Mouse (Mus musculus) G1E (cell line): Measurements from ENCODE around the gene Coq8b. TPM values are rescaled to one million over a fixed set of nuclear protein-coding genes. Genes with fewer than 3 reads are reported as not detected.

Experiments
- ATAC-seq: 2 replicates; pipeline ENCODE4 v1.8.0; 2016; ENCODE audit warnings: mild to moderate bottlenecking; ENCODE audit not compliant: insufficient number of reproducible peaks, poor library complexity, low FRiP score, severe bottlenecking; ENCODE audit errors: extremely low read depth
- DNase-seq: peaks from one replicate; pipeline ENCODE4 v3.0.0; 2012; ENCODE audit warnings: low spot score
- H3K27me3 ChIP-seq: 2 replicates; pipeline ENCODE4 v1.6.1; 2012; ENCODE audit warnings: mild to moderate bottlenecking, low read length, inconsistent platforms; ENCODE audit not compliant: insufficient read depth
- H3K36me3 ChIP-seq: replicated peaks from 2 replicates; pipeline ENCODE3; 2012; ENCODE audit warnings: mild to moderate bottlenecking, inconsistent platforms
- H3K4me1 ChIP-seq: 2 replicates; pipeline ENCODE4 v1.6.1; 2012; ENCODE audit warnings: low read depth, low read length, inconsistent platforms, mixed read lengths; ENCODE audit not compliant: insufficient read depth
- H3K4me3 ChIP-seq: 2 replicates; pipeline ENCODE4 v1.5.1; 2012; ENCODE audit warnings: low read depth, mild to moderate bottlenecking, inconsistent platforms, low read length, moderate library complexity, mixed read lengths
- H3K9me3 ChIP-seq: replicated peaks from 2 replicates; pipeline ENCODE4 v1.6.1; 2012; ENCODE audit warnings: inconsistent platforms
- CTCF ChIP-seq: IDR thresholded peaks from 2 replicates; pipeline ENCODE4 v1.5.1; 2012; ENCODE audit warnings: low read depth, low read length, inconsistent platforms, mixed read lengths
- GATA1 ChIP-seq: IDR thresholded peaks from 2 replicates; pipeline ENCODE4 v1.6.1; 2012; ENCODE audit warnings: borderline replicate concordance, low read length, inconsistent platforms, mixed read lengths
- GATA2 ChIP-seq: IDR thresholded peaks from 2 replicates; pipeline ENCODE4 v1.6.1; 2012; ENCODE audit warnings: low read depth, low read length, inconsistent platforms, borderline replicate concordance
- POLR2AphosphoS5 ChIP-seq: IDR thresholded peaks from 2 replicates; pipeline ENCODE4 v1.6.1; 2012; ENCODE audit warnings: low read depth, low read length, inconsistent platforms; ENCODE audit not compliant: insufficient replicate concordance
- TAL1 ChIP-seq: conservative IDR thresholded peaks from 2 replicates; pipeline ENCODE4 v1.6.1; 2012; ENCODE audit warnings: low read depth, low read length, inconsistent platforms, mixed read lengths
- polyA plus RNA-seq: library from polyadenylated mRNA; stranded (reverse); fragments of >175 nt; gene quantifications from 2 replicates; pipeline ENCODE4 v1.2.3, GENCODE M21; 2012
- total RNA-seq, 2 experiments: library from RNA; stranded (forward) in 1 of 2; stranded (reverse) in 1 of 2; fragments of 200-1000 nt in 1 of 2; fragments of >200 nt in 1 of 2; fragmentation: Nextera tagmentation in 1 of 2; gene quantifications; 2 replicates each; pipeline ENCODE4 v1.2.3; 2014 to 2017

Coq8b gene
- total and polyA plus RNA-seq, 3 experiments, result 25.3 to 62.2 (median 30.4) TPM

DNA sequence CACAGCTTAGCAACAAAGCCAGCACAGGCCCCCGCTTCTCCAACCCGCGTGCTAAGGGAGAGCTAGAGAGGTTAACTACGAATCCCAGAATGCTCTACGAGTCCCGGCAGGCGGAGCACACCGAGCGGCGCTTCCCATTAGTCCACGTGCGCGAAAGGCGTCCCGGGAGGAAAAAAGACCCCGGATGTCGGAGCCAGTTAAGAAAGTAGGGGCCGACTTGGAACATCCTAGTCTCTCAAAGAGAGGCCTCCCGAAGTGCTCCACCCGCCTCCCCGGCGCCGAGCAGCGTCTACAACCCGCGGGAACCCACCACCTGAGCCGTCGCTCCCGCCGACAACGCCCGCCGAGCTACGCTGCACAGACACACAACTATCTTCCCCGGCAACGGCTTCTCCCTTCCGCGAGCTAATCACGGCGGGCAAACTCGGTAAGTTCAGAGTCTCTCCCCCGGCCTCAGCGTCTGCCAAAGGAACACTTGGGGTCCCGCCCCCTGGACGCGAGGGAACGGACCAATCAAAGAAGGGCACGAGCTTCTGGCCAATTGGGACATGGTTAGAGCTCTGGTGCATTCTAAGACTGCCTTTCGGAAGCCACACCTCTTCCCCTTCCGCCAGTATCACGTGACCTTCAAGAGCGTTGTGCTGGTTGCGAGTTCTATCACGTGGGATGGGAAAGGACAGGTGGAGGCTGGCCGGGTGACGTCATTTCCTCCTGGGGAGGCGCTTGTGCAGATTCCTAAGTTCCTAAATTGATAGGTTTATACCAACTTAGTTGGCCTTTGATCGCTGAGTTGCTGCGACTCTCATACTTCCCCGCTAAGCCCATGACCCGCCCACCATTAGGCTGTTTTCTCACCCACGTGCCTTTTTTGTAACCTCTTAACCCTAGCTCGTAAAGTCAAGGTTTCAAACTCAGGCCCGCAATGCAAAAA, 36.9 kb upstream of the Coq8b start, which contains the start of the genes BC024978 and Snrpa:
Gene BC024978 (plus strand): TSS at position 101 of the 931 bp plus-strand sequence.
Gene Snrpa (minus strand): TSS at position 591 of the 931 bp plus-strand sequence.
- peaks cover 50% of the 10 kb centered on the region for H3K4me1 ChIP-seq
- no peak for TF ChIP-seq CTCF
- TF ChIP-seq TAL1, result no peak
- TF ChIP-seq GATA1, result no peak
- no peak for TF ChIP-seq GATA2
- no peak for TF ChIP-seq POLR2AphosphoS5
- H3K36me3 ChIP-seq, result peaks cover 75% of the 10 kb centered on the region
- H3K27me3 ChIP-seq, result no peaks in the 10 kb centered on the region
- peak; percentile 94 for ATAC-seq
- DNase-seq, result peak; percentile 99
- H3K4me3 ChIP-seq, result peak within 1 kb of the TSS; percentile 90
- no peaks in the 10 kb centered on the region for H3K9me3 ChIP-seq

DNA sequence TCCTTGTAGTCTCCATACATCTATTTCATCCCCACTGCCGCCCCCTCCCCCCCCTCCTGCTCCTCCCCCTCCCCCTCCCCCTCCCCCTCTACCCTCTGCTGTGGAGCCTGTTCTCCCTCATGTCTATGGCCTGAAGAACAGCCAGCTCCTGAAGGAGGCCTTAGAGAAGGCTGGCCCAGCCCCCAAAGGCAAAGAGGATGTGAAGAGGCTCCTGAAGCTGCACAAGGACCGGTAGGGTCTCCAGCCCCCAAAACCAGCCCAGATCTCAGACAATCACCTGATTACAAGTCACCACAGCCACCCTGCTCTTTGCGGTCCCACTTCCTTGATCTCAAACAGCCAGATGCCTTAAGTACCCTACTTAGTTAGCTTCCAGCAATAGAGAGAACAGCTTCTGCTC, 35.7 kb upstream of the Coq8b start:
- Histone ChIP-seq H3K4me1 (peaks cover 43% of the 10 kb centered on the region), H3K27me3 (no peaks in the 10 kb centered on the region), H3K9me3 (no peaks in the 10 kb centered on the region), H3K36me3 (peaks cover 72% of the 10 kb centered on the region), H3K4me3 (peak overlapping the region; percentile 31; the same call in 1 of the 2 replicates)
- TF ChIP-seq GATA1 (no peak), TAL1 (no peak), CTCF (no peak), GATA2 (no peak), POLR2AphosphoS5 (no peak)
- no peak for DNase-seq
- ATAC-seq, result no peak

DNA sequence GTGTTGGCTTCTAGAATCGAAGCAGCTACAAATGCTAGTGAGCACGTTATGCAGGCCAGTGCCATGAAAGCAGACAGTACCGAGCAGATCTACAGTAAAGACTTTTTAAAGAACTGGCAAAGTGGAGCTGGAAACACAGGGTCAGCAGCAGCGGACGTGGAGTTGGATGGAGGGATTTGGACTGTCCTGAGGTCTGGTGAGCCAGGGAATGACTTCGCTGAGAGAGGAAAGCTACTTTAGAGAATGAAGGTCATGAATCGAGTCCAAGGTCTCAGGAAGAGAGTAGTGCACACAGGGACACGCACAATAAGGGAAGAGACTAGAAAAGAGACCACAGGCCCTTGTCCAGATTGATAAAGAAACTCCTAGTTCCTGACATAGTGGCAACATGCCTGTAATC, 35.2 kb upstream of the Coq8b start:
- DNase-seq (no peak), ATAC-seq (no peak)
- Histone ChIP-seq H3K27me3 (no peaks in the 10 kb centered on the region), H3K9me3 (no peaks in the 10 kb centered on the region), H3K4me1 (peaks cover 38% of the 10 kb centered on the region), H3K4me3 (no peak overlapping the region), H3K36me3 (peaks cover 72% of the 10 kb centered on the region)
- no peak for TF ChIP-seq GATA1

DNA sequence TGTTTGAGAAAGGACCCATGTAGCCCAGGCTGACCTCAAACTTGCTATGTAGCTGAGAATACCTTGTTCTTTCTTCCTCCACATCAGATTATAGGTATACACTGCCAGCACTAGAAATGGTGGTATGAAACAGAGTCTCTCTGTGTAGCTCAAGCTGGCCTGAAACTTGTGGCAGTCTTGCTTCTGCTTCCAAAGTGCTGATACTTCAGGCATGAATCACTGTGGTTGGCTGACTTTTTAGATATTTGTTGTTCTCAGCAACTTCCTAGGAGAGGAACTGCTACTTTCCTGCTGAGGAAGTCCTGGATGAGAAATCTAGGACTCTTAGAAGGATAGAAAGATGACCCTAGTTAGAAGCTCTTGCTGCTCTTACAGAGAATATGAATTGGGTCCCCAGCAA, 34.5 kb upstream of the Coq8b start:
- Histone ChIP-seq H3K4me1 (peaks cover 33% of the 10 kb centered on the region), H3K36me3 (peaks cover 72% of the 10 kb centered on the region), H3K4me3 (no peak overlapping the region), H3K27me3 (no peaks in the 10 kb centered on the region), H3K9me3 (no peaks in the 10 kb centered on the region)
- ATAC-seq (no peak), DNase-seq (no peak)
- TF ChIP-seq POLR2AphosphoS5, result no peak
- no peak for TF ChIP-seq TAL1
- no peak for TF ChIP-seq GATA1
- no peak for TF ChIP-seq GATA2
- TF ChIP-seq CTCF, result no peak

DNA sequence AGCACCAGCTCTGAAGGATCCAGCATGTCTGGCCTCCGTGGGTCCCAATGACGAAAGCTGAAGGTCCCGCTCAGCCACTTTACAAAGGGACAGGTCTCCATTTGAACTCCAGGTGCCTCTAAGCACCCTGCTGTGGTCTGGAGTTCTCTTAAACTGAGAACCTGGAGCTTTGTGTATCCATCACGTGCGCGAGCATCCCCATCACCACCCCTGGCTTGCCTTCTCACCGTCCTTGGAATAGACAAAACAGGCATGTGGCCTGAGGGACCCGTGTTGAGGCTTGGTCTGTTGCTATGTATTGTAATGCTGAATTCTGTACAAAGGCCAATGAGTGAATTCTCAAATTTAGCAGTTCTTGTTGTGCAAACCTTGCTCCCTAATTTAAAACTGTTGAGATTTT, 34.0 kb upstream of the Coq8b start:
- no peaks in the 10 kb centered on the region for H3K27me3 ChIP-seq
- TF ChIP-seq GATA2 (no peak), POLR2AphosphoS5 (no peak), GATA1 (no peak), TAL1 (no peak), CTCF (no peak)
- no peaks in the 10 kb centered on the region for H3K9me3 ChIP-seq
- DNase-seq (no peak), ATAC-seq (no peak)
- no peak overlapping the region for H3K4me3 ChIP-seq
- H3K36me3 ChIP-seq, result peaks cover 72% of the 10 kb centered on the region
- peaks cover 29% of the 10 kb centered on the region for H3K4me1 ChIP-seq

DNA sequence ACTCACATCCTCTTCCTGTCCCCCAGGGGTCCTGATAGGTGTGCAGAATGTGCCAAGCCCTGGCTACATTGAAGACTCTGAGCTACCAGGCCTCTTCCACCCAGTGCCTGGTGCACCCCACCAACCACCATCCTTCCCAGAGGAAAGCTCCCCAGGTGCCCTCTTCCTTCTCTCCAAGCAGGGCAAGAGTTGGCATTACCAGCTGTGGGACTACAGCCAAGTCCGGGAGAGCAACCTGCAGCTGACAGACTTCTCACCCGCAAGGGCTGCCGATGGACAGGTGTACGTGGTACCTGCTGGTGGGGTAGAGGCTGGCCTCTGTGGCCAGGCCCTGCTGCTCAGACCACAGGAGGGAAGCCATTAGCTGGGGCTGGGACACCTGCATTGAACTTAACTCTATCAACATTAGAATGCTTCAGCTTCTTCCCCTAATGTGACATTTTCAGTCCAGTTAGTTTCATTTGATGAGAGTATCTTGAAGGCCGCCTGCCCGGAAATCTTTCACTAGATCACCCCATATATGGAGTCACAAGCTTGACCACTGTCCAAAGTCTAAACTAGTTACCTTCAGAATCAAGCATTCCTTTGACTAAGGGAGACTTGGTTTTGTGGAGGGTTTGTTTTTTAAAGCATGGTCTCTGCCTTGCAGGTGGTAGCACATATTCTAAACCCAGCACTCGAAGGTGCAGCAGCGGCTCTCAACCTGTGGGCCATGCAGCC, 28.9 kb upstream of the Coq8b start:
- H3K27me3 ChIP-seq, result no peaks in the 10 kb centered on the region
- peaks cover 84% of the 10 kb centered on the region for H3K36me3 ChIP-seq
- ATAC-seq (no peak), DNase-seq (no peak)
- H3K4me1 ChIP-seq, result peaks cover 3% of the 10 kb centered on the region; the same call in 1 of the 2 replicates
- no peaks in the 10 kb centered on the region for H3K9me3 ChIP-seq
- no peak overlapping the region for H3K4me3 ChIP-seq
- TF ChIP-seq CTCF, result no peak
- no peak for TF ChIP-seq GATA2
- no peak for TF ChIP-seq POLR2AphosphoS5
- TF ChIP-seq TAL1, result no peak
- no peak for TF ChIP-seq GATA1
